Mouse (Mus musculus) liver, embryonic 14 days (tissue): Measurements from ENCODE around the gene Ccl25. TPM values are rescaled to one million over a fixed set of nuclear protein-coding genes. Genes with fewer than 3 reads are reported as not detected.

Experiments
- polyA plus RNA-seq: library from polyadenylated mRNA; depleted of rRNA; stranded (reverse); fragments of >200 nt; gene quantifications from 2 replicates; pipeline ENCODE4 v1.2.3, GENCODE M21; 2012; rRNA removed

Gene Ccl25
- polyA plus RNA-seq: 4.8 and 5.8 TPM in 2 replicates

DNA sequence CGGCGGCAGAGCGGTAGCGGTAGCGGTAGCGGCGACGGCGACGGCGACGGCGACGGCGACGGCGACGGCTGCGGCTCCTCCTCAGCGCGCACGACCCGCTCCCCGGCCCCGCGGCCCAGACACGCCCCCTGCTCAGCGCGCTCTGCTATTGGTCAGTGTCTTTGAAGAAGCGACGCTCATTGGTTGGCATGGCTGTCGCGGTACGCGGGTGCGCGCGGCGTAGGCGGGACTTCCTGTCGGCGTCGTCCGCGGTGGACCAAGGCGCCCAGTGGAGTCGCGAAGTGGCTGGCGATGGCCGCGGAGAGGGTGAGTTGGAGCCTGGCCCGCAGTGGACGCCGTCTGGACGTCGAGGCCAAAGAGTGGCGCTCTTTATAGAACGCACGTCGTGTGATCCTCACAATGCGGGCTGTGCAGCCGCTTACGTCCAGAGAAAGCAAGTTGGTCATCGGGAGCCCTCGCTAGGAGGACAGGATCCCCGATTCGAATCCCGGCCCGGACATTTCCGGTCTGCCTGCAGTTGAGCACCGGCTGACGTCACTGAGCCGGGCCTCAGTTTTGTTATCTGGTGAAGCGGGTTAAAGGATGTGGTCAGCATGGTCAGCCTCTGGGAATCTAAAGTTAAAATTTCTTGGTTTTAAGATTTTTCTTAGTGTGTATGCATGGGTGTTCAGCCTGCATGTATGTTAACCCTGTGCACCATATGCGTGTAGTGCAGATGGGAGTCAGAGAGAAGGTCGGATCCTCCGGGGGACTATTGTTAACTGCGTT, at the start of gene Ccl25, which contains the start of gene Elavl1:
TSS of gene Ccl25 (plus strand) at position 228 of the 768 bp plus-strand sequence.
TSS of gene Elavl1 (minus strand) at position 431 of the 768 bp plus-strand sequence.

GRCm38 (mm10) chr8:4275275-4276110, 49.5 kb upstream of the Ccl25 start, which contains the start of gene Timm44:
Timm44 (minus strand) TSS chr8:4275913.

Other genes starting within 250 kb of the Ccl25 start
- gene Cd209f, start 219.4 kb upstream of the Ccl25 start, polyA plus RNA-seq: 0.36 and 0.74 TPM in 2 replicates
- 0.05 and 0.07 TPM in 2 replicates for gene Cd209g, start 191.1 kb upstream of the Ccl25 start, polyA plus RNA-seq
- 3.3 and 3.7 TPM in 2 replicates for gene Evi5l, start 158.6 kb upstream of the Ccl25 start, polyA plus RNA-seq
- 0.21 and 0.22 TPM in 2 replicates for gene Prr36, start 107.8 kb upstream of the Ccl25 start, polyA plus RNA-seq
- 0.07 and 0.08 TPM in 2 replicates for gene Lrrc8e, start 98.4 kb upstream of the Ccl25 start, polyA plus RNA-seq
- gene Map2k7, start 86.5 kb upstream of the Ccl25 start, polyA plus RNA-seq: 12.3 and 13.5 TPM in 2 replicates
- 0.35 and 0.48 TPM in 2 replicates for gene Gm49320, start 86.3 kb upstream of the Ccl25 start, polyA plus RNA-seq
- gene Tgfbr3l, start 77.0 kb upstream of the Ccl25 start, polyA plus RNA-seq: 3.5 and 4.8 TPM in 2 replicates
- gene Snapc2, start 72.1 kb upstream of the Ccl25 start, polyA plus RNA-seq: 10.9 and 12.1 TPM in 2 replicates
- 2.9 TPM in 2 replicates for gene Ctxn1, start 65.9 kb upstream of the Ccl25 start, polyA plus RNA-seq
- gene Timm44, start 49.3 kb upstream of the Ccl25 start, polyA plus RNA-seq: 41.0 and 41.8 TPM in 2 replicates
- gene Elavl1, start 203 bp downstream of the Ccl25 start, polyA plus RNA-seq: 26.8 and 41.3 TPM in 2 replicates
- gene Cers4, start 167.8 kb downstream of the Ccl25 start, polyA plus RNA-seq: 1.2 and 1.3 TPM in 2 replicates